Mouse (Mus musculus): ENCODE data around the gene Itih5.

Itih5 gene

GRCm38 (mm10) chr2:10153201-10154075 is at the start of gene Itih5:
Gene Itih5, plus strand, starts transcription at chr2:10153571.
- DNase-seq (ENCODE audit: low spot score in 2 of 2), result peak in 1 of 2 experiments; percentile 18

- DNase-seq (ENCODE audit: low spot score in 2 of 2), result no peak
Observed at GRCm38 (mm10) chr2:10108535-10109189, 44.7 kb upstream of the Itih5 start.

- DNase-seq (ENCODE audit: low spot score in 2 of 2), result no peak
Observed at GRCm38 (mm10) chr2:10118751-10119150, 34.6 kb upstream of the Itih5 start.

- DNase-seq (ENCODE audit: low spot score in 2 of 2), result no peak
Observed at GRCm38 (mm10) chr2:10119276-10119675, 34.1 kb upstream of the Itih5 start.

GRCm38 (mm10) chr2:10121826-10122225 is 31.5 kb upstream of the Itih5 start:
- DNase-seq (ENCODE audit: low spot score in 2 of 2), result no peak

GRCm38 (mm10) chr2:10126122-10126521 is 27.2 kb upstream of the Itih5 start:
- no peak for DNase-seq (ENCODE audit: low spot score in 2 of 2)

GRCm38 (mm10) chr2:10127471-10127870 is 25.9 kb upstream of the Itih5 start:
- no peak for DNase-seq (ENCODE audit: low spot score in 2 of 2)

- DNase-seq (ENCODE audit: low spot score in 2 of 2), result no peak
Observed at GRCm38 (mm10) chr2:10128571-10128970, 24.8 kb upstream of the Itih5 start.

GRCm38 (mm10) chr2:10130341-10130990 is 22.9 kb upstream of the Itih5 start:
- no peak for DNase-seq (ENCODE audit: low spot score in 2 of 2)

GRCm38 (mm10) chr2:10131296-10131695 is 22.1 kb upstream of the Itih5 start, which contains the start of gene Itih2:
Gene Itih2, minus strand, starts transcription at chr2:10131396.
- no peak for DNase-seq (ENCODE audit: low spot score in 2 of 2)

GRCm38 (mm10) chr2:10132128-10132527 is 21.2 kb upstream of the Itih5 start:
- no peak for DNase-seq (ENCODE audit: low spot score in 2 of 2)

GRCm38 (mm10) chr2:10133941-10134340 is 19.4 kb upstream of the Itih5 start:
- no peak for DNase-seq (ENCODE audit: low spot score in 2 of 2)

GRCm38 (mm10) chr2:10137320-10137719 is 16.1 kb upstream of the Itih5 start:
- DNase-seq (ENCODE audit: low spot score in 2 of 2), result no peak

GRCm38 (mm10) chr2:10140456-10140855 is 12.9 kb upstream of the Itih5 start:
- DNase-seq (ENCODE audit: low spot score in 2 of 2), result no peak

- peak in 1 of 2 experiments; percentile 71 for DNase-seq (ENCODE audit: low spot score in 2 of 2)
Observed at GRCm38 (mm10) chr2:10142472-10143454, 10.6 kb upstream of the Itih5 start.

GRCm38 (mm10) chr2:10145514-10145913 is 7.9 kb upstream of the Itih5 start:
- no peak for DNase-seq (ENCODE audit: low spot score in 2 of 2)

- DNase-seq (ENCODE audit: low spot score in 2 of 2), result no peak
Observed at GRCm38 (mm10) chr2:10147176-10147575, 6.2 kb upstream of the Itih5 start.

- no peak for DNase-seq (ENCODE audit: low spot score in 2 of 2)
Observed at GRCm38 (mm10) chr2:10152590-10152989, 781 bp upstream of the Itih5 start.

- no peak for DNase-seq (ENCODE audit: low spot score in 2 of 2)
Observed at GRCm38 (mm10) chr2:10157184-10157583, 3.8 kb downstream of the Itih5 start.

- DNase-seq (ENCODE audit: low spot score in 2 of 2), result no peak
Observed at GRCm38 (mm10) chr2:10162011-10162410, 8.6 kb downstream of the Itih5 start.

GRCm38 (mm10) chr2:10166635-10167034 is 13.3 kb downstream of the Itih5 start:
- DNase-seq (ENCODE audit: low spot score in 2 of 2), result no peak
